Mouse (Mus musculus) liver, adult 2 months (tissue): Measurements from ENCODE around the gene Gcm1.

ENCODE experiments used
- CTCF ChIP-seq: fragments of 200-500 bp; IDR thresholded peaks from 2 replicates; pipeline ENCODE4 v1.5.1; 2011; ENCODE audit warnings: low read depth, low read length, control low read depth
- POLR2A ChIP-seq: fragments of 200-500 bp; IDR thresholded peaks from 2 replicates; pipeline ENCODE4 v1.6.1; 2011; ENCODE audit warnings: low read length, control low read depth; ENCODE audit not compliant: insufficient read depth; ENCODE audit errors: extremely low read depth

DNA sequence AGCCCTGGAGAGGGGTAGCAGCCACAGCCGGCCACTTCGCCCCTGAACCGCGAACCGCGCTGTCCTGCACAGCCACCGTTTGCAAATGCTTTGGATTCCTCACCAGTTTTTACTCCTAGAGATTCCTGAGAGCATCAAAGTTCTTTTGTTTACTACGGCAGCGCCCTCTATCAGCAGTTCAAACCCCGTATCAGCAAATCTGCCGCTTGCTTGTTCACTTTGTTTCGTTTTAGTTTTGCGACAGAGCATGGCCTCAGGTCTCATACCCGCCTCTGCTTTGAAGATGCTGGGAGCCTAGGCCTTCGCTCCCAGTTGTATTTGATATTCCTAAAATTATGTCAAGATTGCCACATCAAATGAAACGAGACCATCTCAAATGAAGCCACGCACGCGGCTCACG, 5.0 kb upstream of the Gcm1 start:
- TF ChIP-seq CTCF (no peak), POLR2A (no peak)
